Mouse (Mus musculus): ENCODE data around the gene Rnf225. TPM values are rescaled to one million over a fixed set of nuclear protein-coding genes. Genes with fewer than 3 reads are reported as not detected.

Gene Rnf225
- total and polyA plus RNA-seq, 2 experiments from 2014 or later: 0.75 to 1.8 TPM

GRCm38 (mm10) chr7:12949032-12949871 is 22.0 kb downstream of the Rnf225 start:
- no peaks in the 10 kb centered on the region for H3K9me3 ChIP-seq (ENCODE audit: low read length)
- no peaks in the 10 kb centered on the region for H3K27me3 ChIP-seq (ENCODE audit: insufficient read depth, low read length)
- no peaks in the 10 kb centered on the region for H3K36me3 ChIP-seq (ENCODE audit: insufficient read depth)
- peak overlapping the region; percentile 90 for H3K27ac ChIP-seq (ENCODE audit: low read depth, low read length)
- TF ChIP-seq CTCF (IDR thresholded peaks at IDR 0.05; ENCODE audit: low read depth): peak; percentile 33
- H3K9ac ChIP-seq: peak overlapping the region; percentile 64
- 8% methylated on average over 35 of the region's 35 CpGs for WGBS
- H3K4me2 ChIP-seq (ENCODE audit: low read depth): peak overlapping the region; percentile 87
- H3K4me1 ChIP-seq (ENCODE audit: insufficient read depth): peaks cover 9% of the 10 kb centered on the region
- DNase-seq (peak; percentile 98), ATAC-seq (peak; percentile 98)
- H3K4me3 ChIP-seq (ENCODE audit: low read depth, low read length): peak overlapping the region; percentile 47

GRCm38 (mm10) chr7:12949872-12950229 is 22.6 kb downstream of the Rnf225 start:
- no peak for DNase-seq
- Histone ChIP-seq H3K4me1 (ENCODE audit: insufficient read depth) (peaks cover 9% of the 10 kb centered on the region), H3K4me3 (ENCODE audit: low read depth, low read length) (peak overlapping the region; percentile 47), H3K4me2 (ENCODE audit: low read depth) (peak overlapping the region; percentile 87), H3K9me3 (ENCODE audit: low read length) (no peaks in the 10 kb centered on the region), H3K27ac (ENCODE audit: low read depth, low read length) (peak overlapping the region; percentile 90), H3K36me3 (ENCODE audit: insufficient read depth) (no peaks in the 10 kb centered on the region), H3K27me3 (ENCODE audit: insufficient read depth, low read length) (no peaks in the 10 kb centered on the region), H3K9ac (peak overlapping the region; percentile 64)
- ATAC-seq: no peak
- no peak for TF ChIP-seq CTCF (IDR thresholded peaks at IDR 0.05; ENCODE audit: low read depth)
- 11% methylated on average over 16 of the region's 16 CpGs for WGBS

GRCm38 (mm10) chr7:12954896-12955295 is 27.7 kb downstream of the Rnf225 start:
- Histone ChIP-seq H3K9me3 (ENCODE audit: low read length) (no peaks in the 10 kb centered on the region), H3K27me3 (ENCODE audit: insufficient read depth, low read length) (no peaks in the 10 kb centered on the region), H3K27ac (ENCODE audit: low read depth, low read length) (no peak overlapping the region), H3K4me2 (ENCODE audit: low read depth) (no peak overlapping the region), H3K4me3 (ENCODE audit: low read depth, low read length) (no peak overlapping the region), H3K36me3 (ENCODE audit: insufficient read depth) (no peaks in the 10 kb centered on the region), H3K9ac (no peak overlapping the region), H3K4me1 (ENCODE audit: insufficient read depth) (peaks cover 4% of the 10 kb centered on the region; the same call in 1 of the 2 replicates)
- TF ChIP-seq CTCF (IDR thresholded peaks at IDR 0.05; ENCODE audit: low read depth): peak; percentile 40; the same call in 1 of the 2 replicates
- ATAC-seq (no peak), DNase-seq (no peak)
- 47% methylated on average over 3 of the region's 3 CpGs for WGBS

- 69% methylated on average over 5 of the region's 5 CpGs for WGBS
- H3K9me3 ChIP-seq (ENCODE audit: low read length): no peaks in the 10 kb centered on the region
- H3K9ac ChIP-seq: no peak overlapping the region
- ATAC-seq (no peak), DNase-seq (no peak)
- H3K27ac ChIP-seq (ENCODE audit: low read depth, low read length): no peak overlapping the region
- TF ChIP-seq CTCF (IDR thresholded peaks at IDR 0.05; ENCODE audit: low read depth): no peak
- no peak overlapping the region for H3K4me2 ChIP-seq (ENCODE audit: low read depth)
- H3K4me3 ChIP-seq (ENCODE audit: low read depth, low read length): no peak overlapping the region
- no peaks in the 10 kb centered on the region for H3K36me3 ChIP-seq (ENCODE audit: insufficient read depth)
- H3K27me3 ChIP-seq (ENCODE audit: insufficient read depth, low read length): no peaks in the 10 kb centered on the region
- H3K4me1 ChIP-seq (ENCODE audit: insufficient read depth): no peaks in the 10 kb centered on the region
Measured at GRCm38 (mm10) chr7:12957511-12957910, 30.3 kb downstream of the Rnf225 start.

GRCm38 (mm10) chr7:12958948-12959347 is 31.7 kb downstream of the Rnf225 start:
- Histone ChIP-seq H3K9me3 (ENCODE audit: low read length) (no peaks in the 10 kb centered on the region), H3K4me3 (ENCODE audit: low read depth, low read length) (no peak overlapping the region), H3K4me1 (ENCODE audit: insufficient read depth) (no peaks in the 10 kb centered on the region), H3K27me3 (ENCODE audit: insufficient read depth, low read length) (no peaks in the 10 kb centered on the region), H3K27ac (ENCODE audit: low read depth, low read length) (no peak overlapping the region), H3K36me3 (ENCODE audit: insufficient read depth) (no peaks in the 10 kb centered on the region), H3K4me2 (ENCODE audit: low read depth) (no peak overlapping the region), H3K9ac (no peak overlapping the region)
- WGBS: 79% methylated on average over 4 of the region's 4 CpGs
- no peak for ATAC-seq
- no peak for DNase-seq
- TF ChIP-seq CTCF (IDR thresholded peaks at IDR 0.05; ENCODE audit: low read depth): no peak

- no peaks in the 10 kb centered on the region for H3K9me3 ChIP-seq (ENCODE audit: low read length)
- TF ChIP-seq CTCF (IDR thresholded peaks at IDR 0.05; ENCODE audit: low read depth): no peak
- no peaks in the 10 kb centered on the region for H3K27me3 ChIP-seq (ENCODE audit: insufficient read depth, low read length)
- H3K4me2 ChIP-seq (ENCODE audit: low read depth): no peak overlapping the region
- no peak for DNase-seq
- 8% methylated on average over 4 of the region's 4 CpGs for WGBS
- H3K27ac ChIP-seq (ENCODE audit: low read depth, low read length): no peak overlapping the region
- no peak for ATAC-seq
- no peak overlapping the region for H3K4me3 ChIP-seq (ENCODE audit: low read depth, low read length)
- H3K9ac ChIP-seq: no peak overlapping the region
- no peaks in the 10 kb centered on the region for H3K36me3 ChIP-seq (ENCODE audit: insufficient read depth)
- H3K4me1 ChIP-seq (ENCODE audit: insufficient read depth): no peaks in the 10 kb centered on the region
Measured at GRCm38 (mm10) chr7:12959718-12960117, 32.5 kb downstream of the Rnf225 start.

- Histone ChIP-seq H3K4me3 (ENCODE audit: low read depth, low read length) (peak overlapping the region; percentile 52), H3K9me3 (ENCODE audit: low read length) (no peaks in the 10 kb centered on the region), H3K36me3 (ENCODE audit: insufficient read depth) (no peaks in the 10 kb centered on the region), H3K9ac (peak overlapping the region; percentile 62), H3K4me1 (ENCODE audit: insufficient read depth) (peaks cover under 1% of the 10 kb centered on the region; the same call in 1 of the 2 replicates), H3K27me3 (ENCODE audit: insufficient read depth, low read length) (no peaks in the 10 kb centered on the region), H3K4me2 (ENCODE audit: low read depth) (peak overlapping the region; percentile 64), H3K27ac (ENCODE audit: low read depth, low read length) (peak overlapping the region; percentile 89)
- DNase-seq: peak; percentile 90
- 1% methylated on average over 29 of the region's 29 CpGs for WGBS
- ATAC-seq: peak; percentile 80
- TF ChIP-seq CTCF (IDR thresholded peaks at IDR 0.05; ENCODE audit: low read depth): no peak
Measured at GRCm38 (mm10) chr7:12961511-12962141, 34.4 kb downstream of the Rnf225 start.

All from forebrain, postnatal 0 days (tissue).